Mouse (Mus musculus): Measurements from ENCODE around the gene Gm2974.
"Not testable (repeated sequence)": the region's sequence is repeated elsewhere in the genome, so short reads cannot be mapped to it uniquely, and the experiment has no call there.

The Gm2974 gene

DNA sequence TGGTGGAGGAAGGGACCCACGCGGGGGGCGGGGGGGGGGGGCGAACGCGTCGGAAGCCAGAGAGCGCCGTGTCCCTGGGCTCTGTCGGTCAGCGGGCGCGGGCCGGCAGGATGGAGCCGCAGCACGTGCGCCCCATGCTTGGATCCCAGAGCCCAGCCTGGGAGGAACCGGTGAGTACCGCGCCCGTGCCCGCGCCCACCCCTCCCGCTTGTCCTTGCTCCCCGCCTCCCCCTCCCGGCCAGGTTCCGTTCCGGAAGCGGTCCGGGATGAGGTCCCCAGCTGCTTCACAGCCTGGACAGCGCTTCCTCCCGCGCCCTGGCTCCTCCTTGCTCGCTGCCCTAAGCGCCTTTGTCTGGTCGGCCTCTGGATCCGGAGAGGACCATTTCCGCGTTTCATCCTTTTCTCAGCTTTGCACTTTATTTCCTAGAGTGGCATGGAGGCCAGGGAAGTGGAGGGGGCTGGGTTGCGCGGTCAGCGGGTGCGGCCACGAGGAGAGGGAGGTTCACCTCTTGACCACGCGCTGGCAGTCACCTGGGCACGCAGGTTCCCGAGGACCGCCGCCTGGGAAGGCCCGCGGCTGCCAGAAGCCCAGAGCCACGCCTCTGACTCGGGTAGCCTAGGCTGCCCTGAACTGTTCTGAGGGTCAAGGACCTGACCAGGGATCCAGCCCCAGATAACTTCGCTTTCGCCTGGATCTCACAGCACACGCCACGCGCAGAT lies at the start of gene Gm2974:
Gene Gm2974 (plus strand): TSS at position 86 of the 720 bp plus-strand sequence.
- DNase-seq (ENCODE audit: low read depth in 1 of 2, low spot score in 2 of 2), result not testable (repeated sequence)

- DNase-seq (ENCODE audit: low read depth in 1 of 2, low spot score in 2 of 2), result not testable (repeated sequence)
These were observed 40.7 kb upstream of the Gm2974 start for GRCm38 (mm10) chr14:4141646-4142045.

DNA sequence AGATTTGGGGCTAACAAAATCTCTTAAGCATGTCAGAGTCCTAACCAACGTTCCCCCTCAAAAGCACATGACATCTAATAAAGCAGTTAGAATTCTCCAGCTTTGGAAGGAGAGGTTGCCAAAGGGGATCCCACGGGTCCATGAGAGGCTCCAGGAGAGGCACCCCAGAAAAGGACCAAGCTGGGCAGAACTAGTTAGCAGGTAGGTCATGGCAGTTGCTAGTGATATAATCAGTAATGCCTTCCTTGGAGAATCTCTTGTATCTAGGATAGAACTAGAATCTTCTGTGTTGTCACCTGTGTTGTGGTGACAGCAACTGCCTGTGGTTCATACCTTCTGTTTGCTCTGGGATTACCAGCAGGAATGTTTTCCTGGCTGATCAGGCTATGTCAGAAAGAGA lies 17.6 kb upstream of the Gm2974 start, which contains the start of gene Gm3127:
Gene Gm3127 (plus strand): TSS at position 301 of the 400 bp plus-strand sequence.
- not testable (repeated sequence) for DNase-seq (ENCODE audit: low read depth in 1 of 2, low spot score in 2 of 2)

GRCm38 (mm10) chr14:4182030-4182429 lies 346 bp upstream of the Gm2974 start:
- DNase-seq (ENCODE audit: low read depth in 1 of 2, low spot score in 2 of 2), result not testable (repeated sequence)

GRCm38 (mm10) chr14:4183375-4183774 lies 999 bp downstream of the Gm2974 start:
- not testable (repeated sequence) for DNase-seq (ENCODE audit: low read depth in 1 of 2, low spot score in 2 of 2)

DNA sequence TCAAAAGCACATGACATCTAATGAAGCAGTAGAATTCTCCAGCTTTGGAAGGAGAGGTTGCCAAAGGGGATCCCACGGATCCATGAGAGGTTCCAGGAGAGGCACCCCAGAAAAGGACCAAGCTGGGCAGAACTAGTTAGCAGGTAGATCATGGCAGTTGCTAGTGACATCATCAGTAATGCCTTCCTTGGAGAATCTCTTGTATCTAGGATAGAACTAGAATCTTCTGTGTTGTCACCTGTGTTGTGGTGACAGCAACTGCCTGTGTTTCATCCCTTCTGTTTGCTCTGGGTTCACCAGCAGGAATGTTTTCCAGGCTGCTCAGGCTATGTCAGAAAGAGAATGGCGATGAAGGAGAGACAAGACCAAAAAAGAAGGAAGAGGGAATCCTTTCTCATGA lies 67.0 kb downstream of the Gm2974 start, which contains the start of gene Gm3138:
Gene Gm3138 (plus strand): TSS at position 301 of the 400 bp plus-strand sequence.
- not testable (repeated sequence) for DNase-seq (ENCODE audit: low read depth in 1 of 2, low spot score in 2 of 2)
